Mouse (Mus musculus): Measurements from ENCODE around the gene Sept14. TPM values are rescaled to one million over a fixed set of nuclear protein-coding genes. Genes with fewer than 3 reads are reported as not detected.
A peak's percentile ranks its signal among the peaks of the same experiment; 100 is the strongest.
"Not testable (repeated sequence)": the region's sequence is repeated elsewhere in the genome, so short reads cannot be mapped to it uniquely, and the experiment has no call there.

Sept14 gene
- polyA plus RNA-seq, 1 experiment from 2014 or later, result not detected

DNA sequence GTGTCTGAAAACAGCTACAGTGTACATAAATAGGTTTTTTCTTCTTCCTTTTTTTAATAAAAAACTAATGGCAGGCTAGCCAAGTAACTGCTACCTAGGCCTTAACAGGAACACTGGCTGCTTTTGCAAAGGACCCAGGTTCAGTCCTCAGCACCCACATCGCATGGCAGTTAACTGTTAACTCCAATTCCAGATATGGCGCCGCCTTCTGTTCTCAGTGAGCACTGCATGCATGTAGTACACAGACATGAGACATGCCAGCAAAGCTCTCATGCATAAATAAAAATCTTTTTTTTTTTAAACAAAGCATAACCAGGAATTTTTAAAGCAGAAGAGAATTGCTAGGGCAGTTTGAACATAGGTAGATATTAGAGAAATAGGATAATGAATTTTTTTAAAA is 11.9 kb upstream of the Sept14 start:
- Histone ChIP-seq H3K27ac (no peak overlapping the region), H3K36me3 (peaks cover 37% of the 10 kb centered on the region), H3K9me3 (no peaks in the 10 kb centered on the region), H3K4me3 (replicated peaks) (no peak overlapping the region), H3K27me3 (no peaks in the 10 kb centered on the region), H3K9ac (replicated peaks) (no peak overlapping the region), H3K4me1 (replicated peaks) (peaks cover 10% of the 10 kb centered on the region), H3K4me2 (replicated peaks) (no peak overlapping the region)
- WGBS, result 88% methylated on average over 3 of the region's 3 CpGs
- ATAC-seq, result no peak

DNA sequence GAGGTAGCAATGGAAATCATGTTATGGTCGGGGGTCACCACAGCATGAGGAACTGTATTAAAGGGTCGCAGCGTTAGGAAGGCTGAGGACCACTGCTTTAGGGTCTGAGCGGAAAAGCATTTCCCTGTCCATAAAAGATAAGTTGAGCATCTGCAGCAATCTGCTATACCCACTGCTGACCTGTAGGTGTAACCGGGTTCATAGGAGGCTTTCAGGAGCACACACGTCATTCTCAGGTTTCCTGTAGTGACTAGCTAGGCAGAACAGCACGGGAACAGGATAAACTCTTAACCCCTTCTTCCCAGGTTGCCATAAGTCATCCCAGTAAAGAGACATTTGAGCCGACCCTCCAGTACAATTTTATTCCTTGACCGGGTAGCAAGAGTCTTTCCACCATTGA is 8.7 kb upstream of the Sept14 start:
- WGBS, result 88% methylated on average over 9 of the region's 9 CpGs
- H3K9ac ChIP-seq (replicated peaks), result no peak overlapping the region
- H3K9me3 ChIP-seq, result no peaks in the 10 kb centered on the region
- no peak overlapping the region for H3K27ac ChIP-seq
- H3K27me3 ChIP-seq, result no peaks in the 10 kb centered on the region
- peaks cover 37% of the 10 kb centered on the region for H3K36me3 ChIP-seq
- ATAC-seq, result no peak
- H3K4me1 ChIP-seq (replicated peaks), result peaks cover 10% of the 10 kb centered on the region
- H3K4me3 ChIP-seq (replicated peaks), result no peak overlapping the region
- no peak overlapping the region for H3K4me2 ChIP-seq (replicated peaks)

DNA sequence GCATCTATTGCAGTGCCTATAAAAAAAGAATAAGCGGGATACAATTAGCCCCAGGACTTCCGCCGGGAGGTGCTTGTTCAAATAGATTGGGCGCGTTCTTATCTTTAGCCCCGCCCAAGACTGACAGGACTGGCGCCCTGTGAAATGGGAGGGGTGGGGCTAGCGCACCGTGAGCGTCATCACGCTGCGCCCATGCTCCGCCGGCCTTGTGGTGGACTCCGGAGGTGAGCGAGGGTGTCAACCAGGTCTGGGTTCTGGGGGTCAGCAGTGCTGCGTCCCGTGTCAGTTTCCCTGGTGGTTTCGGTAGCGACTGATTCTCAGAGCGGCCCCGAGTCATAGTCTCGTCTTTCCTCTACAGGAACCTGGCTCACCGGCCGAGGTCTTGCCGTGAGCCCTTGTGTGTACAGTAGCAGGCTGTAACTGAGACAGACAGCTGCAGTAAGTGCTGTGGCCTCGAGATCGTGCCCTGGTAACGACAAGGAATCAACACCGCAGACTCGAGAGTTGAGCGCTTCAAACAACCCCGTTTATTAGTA is 7.1 kb upstream of the Sept14 start, which contains the start of gene Mrps17:
Gene Mrps17 (plus strand): TSS at position 172 of the 536 bp plus-strand sequence.
- WGBS, result under 1% methylated on average over 33 of the region's 33 CpGs
- peak; percentile 98 for ATAC-seq
- Histone ChIP-seq H3K36me3 (peaks cover 37% of the 10 kb centered on the region), H3K4me2 (replicated peaks) (peak within 1 kb of the TSS; percentile 64), H3K27ac (peak within 1 kb of the TSS; percentile 40; the same call in 1 of the 2 replicates), H3K4me3 (replicated peaks) (peak within 1 kb of the TSS; percentile 76), H3K4me1 (replicated peaks) (peaks cover 10% of the 10 kb centered on the region), H3K9ac (replicated peaks) (peak within 1 kb of the TSS; percentile 76), H3K9me3 (no peaks in the 10 kb centered on the region), H3K27me3 (no peaks in the 10 kb centered on the region)

DNA sequence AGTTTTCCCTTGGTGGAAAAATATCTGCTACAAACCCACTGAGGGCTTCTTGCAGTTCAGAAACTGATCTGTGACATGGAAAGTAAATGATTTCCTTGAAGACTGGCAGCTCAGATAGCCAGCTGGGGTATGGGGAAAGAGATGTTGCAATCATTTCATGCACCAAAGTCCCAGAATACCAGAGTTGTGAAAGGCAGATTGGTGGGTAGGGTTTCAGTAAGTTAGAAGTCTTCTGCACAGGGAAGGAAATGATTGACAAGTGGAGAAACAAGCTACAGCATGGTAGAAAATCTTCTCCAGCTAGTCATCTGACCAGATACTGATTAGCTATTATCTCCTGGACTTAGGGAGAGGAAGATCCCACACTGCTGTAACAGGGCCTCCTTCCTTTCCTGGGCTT is 4.9 kb downstream of the Sept14 start:
- H3K4me2 ChIP-seq (replicated peaks), result no peak overlapping the region
- H3K9me3 ChIP-seq, result no peaks in the 10 kb centered on the region
- H3K4me1 ChIP-seq (replicated peaks), result no peaks in the 10 kb centered on the region
- H3K27me3 ChIP-seq, result no peaks in the 10 kb centered on the region
- H3K36me3 ChIP-seq, result no peaks in the 10 kb centered on the region
- H3K9ac ChIP-seq (replicated peaks), result no peak overlapping the region
- H3K4me3 ChIP-seq (replicated peaks), result no peak overlapping the region
- no peak overlapping the region for H3K27ac ChIP-seq
- ATAC-seq, result no peak

DNA sequence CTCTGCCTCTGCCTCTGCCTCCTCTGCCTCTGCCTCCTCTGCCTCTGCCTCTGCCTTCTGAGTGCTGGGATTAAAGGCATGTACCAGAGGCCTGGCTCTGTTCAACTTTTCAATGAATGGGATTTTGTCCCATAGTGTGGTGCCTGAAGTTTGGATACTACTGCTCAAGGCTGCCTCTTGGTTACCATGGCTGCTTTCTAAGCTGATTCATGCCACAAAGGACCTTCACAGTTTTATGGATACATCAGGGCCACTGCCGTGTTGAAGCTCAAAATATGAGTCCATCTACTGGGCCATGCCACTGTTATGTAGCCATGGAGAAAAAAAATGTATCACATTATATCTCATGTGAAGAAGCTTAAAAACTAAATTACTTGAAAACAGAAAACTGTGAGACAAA is 6.6 kb downstream of the Sept14 start:
- no peak overlapping the region for H3K9ac ChIP-seq (replicated peaks)
- no peaks in the 10 kb centered on the region for H3K27me3 ChIP-seq
- no peak overlapping the region for H3K27ac ChIP-seq
- no peak overlapping the region for H3K4me2 ChIP-seq (replicated peaks)
- ATAC-seq, result no peak
- no peaks in the 10 kb centered on the region for H3K36me3 ChIP-seq
- H3K9me3 ChIP-seq, result no peaks in the 10 kb centered on the region
- WGBS, result 79% methylated on average over 1 of the region's 1 CpGs
- H3K4me1 ChIP-seq (replicated peaks), result no peaks in the 10 kb centered on the region
- no peak overlapping the region for H3K4me3 ChIP-seq (replicated peaks)

DNA sequence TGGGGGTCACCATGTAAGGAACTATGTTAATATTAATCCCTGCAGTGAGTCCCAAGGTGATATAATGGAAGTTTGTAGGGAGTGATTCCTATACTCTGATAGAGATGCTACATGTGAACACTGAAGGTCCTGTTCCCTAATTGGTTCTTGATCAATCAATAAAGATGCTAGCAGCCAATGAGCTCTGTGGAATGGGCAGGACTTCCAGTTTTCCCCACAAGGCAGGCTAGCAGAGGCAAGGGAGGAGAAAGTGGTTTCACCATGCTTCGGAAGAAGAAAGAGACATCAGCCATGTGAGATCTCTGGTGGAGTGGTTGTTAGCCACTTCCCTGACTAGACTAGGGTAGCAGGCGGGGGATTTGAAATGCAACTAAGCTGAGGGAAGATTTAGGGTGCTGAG is 7.8 kb downstream of the Sept14 start:
- no peak overlapping the region for H3K4me2 ChIP-seq (replicated peaks)
- WGBS, result 34% methylated on average over 2 of the region's 2 CpGs

DNA sequence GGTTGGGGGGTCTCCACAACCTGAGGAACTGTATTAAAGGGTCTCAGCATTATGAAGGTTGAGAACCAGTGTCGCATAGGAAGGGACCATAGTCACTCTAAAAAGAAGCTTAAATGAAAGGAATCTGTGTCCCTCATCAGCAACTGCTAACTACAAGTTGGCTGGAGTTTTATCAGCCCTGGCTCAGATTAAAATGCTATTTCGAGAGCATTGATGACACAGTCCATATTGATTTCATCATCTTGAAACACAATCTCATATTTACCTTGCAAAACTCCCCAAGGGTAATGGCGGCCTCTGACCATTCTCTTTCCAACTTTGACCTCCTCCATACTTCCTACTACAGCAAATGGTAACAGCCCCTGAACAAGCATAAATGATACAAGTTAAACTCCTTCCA is 17.8 kb downstream of the Sept14 start:
- no peak overlapping the region for H3K9ac ChIP-seq (replicated peaks)
- ATAC-seq, result no peak
- H3K36me3 ChIP-seq, result no peaks in the 10 kb centered on the region
- no peaks in the 10 kb centered on the region for H3K9me3 ChIP-seq
- no peaks in the 10 kb centered on the region for H3K27me3 ChIP-seq
- no peak overlapping the region for H3K27ac ChIP-seq
- no peak overlapping the region for H3K4me2 ChIP-seq (replicated peaks)
- H3K4me1 ChIP-seq (replicated peaks), result no peaks in the 10 kb centered on the region
- H3K4me3 ChIP-seq (replicated peaks), result no peak overlapping the region
- WGBS, result 85% methylated on average over 3 of the region's 3 CpGs

More for the DNA sequence above, 7.8 kb downstream of the Sept14 start:
- Histone ChIP-seq H3K27ac (no peak overlapping the region), H3K27me3 (no peaks in the 10 kb centered on the region), H3K9ac (replicated peaks) (no peak overlapping the region), H3K9me3 (no peaks in the 10 kb centered on the region), H3K4me1 (replicated peaks) (no peaks in the 10 kb centered on the region), H3K36me3 (no peaks in the 10 kb centered on the region), H3K4me3 (replicated peaks) (no peak overlapping the region)
- ATAC-seq, result no peak

DNA sequence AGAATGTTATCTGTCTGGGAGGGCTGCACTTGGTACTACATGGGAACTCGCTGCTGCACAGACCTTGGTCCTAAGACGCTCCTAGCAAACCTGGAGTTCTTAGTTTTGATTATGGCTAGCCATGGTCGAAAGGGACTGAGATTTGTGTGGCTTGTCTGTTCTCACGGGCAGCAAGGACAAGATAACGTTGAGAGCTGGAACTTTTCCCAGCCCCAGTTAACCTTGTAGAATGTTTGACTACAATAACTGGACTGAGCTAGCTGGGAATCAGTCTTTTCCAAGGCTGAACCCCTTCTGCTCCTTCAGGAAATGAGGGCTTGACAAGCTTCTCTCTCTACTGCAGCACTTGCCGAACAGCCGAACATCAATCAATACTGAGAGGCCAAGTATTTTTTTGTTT is 20.7 kb downstream of the Sept14 start:
- Histone ChIP-seq H3K4me1 (replicated peaks) (no peaks in the 10 kb centered on the region), H3K36me3 (no peaks in the 10 kb centered on the region), H3K9me3 (no peaks in the 10 kb centered on the region), H3K4me3 (replicated peaks) (no peak overlapping the region), H3K27ac (no peak overlapping the region), H3K4me2 (replicated peaks) (no peak overlapping the region), H3K9ac (replicated peaks) (no peak overlapping the region), H3K27me3 (no peaks in the 10 kb centered on the region)
- no peak for ATAC-seq
- 89% methylated on average over 7 of the region's 7 CpGs for WGBS

DNA sequence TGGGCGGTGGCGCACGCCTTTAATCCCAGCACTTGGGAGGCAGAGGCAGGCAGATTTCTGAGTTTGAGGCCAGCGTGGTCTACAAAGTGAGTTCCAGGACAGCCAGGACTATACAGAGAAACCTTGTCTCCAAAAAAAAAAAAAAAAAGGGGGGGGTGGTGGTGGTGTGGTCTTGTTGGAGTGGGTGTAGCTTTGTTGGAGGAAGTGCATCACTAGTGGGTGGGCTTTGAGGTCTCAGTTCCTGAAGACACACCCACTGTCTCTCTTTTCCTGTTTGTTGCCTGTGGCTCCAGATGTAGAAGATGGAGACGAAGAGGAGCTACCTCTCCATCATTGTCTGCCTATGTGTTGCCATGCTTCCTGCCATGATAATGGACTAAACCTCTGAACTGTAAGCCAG is 23.2 kb downstream of the Sept14 start:
- H3K4me1 ChIP-seq (replicated peaks); H3K27ac ChIP-seq; H3K36me3 ChIP-seq; H3K9ac ChIP-seq (replicated peaks); H3K9me3 ChIP-seq; H3K4me2 ChIP-seq (replicated peaks); ATAC-seq; H3K4me3 ChIP-seq (replicated peaks); H3K27me3 ChIP-seq: not testable (repeated sequence)
- WGBS, result 92% methylated on average over 5 of the region's 5 CpGs

DNA sequence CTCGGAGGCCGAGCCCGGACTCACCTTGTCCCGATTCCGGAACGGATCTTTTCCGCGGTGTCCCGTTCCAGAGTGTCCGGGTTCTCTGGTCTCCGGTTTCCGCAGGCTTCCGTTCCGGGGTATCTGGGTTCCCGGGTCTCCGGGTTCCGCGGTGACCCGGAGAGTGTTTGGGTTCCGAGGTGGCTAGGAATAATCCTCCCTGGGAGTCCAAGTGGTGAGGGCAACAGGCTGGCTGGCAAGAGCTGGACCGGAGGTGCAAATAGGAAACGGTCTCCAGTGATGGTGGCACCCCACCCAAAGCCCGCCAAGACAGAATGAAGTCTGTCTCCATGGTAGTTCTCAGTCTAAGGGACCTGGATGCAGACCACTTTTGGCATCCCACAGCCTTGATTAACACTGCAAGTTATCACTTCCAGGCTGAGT is 38.3 kb downstream of the Sept14 start, which contains the start of gene Zfp11:
Gene Zfp11 (minus strand): TSS at position 64 of the 423 bp plus-strand sequence.
- H3K27me3 ChIP-seq, result no peaks in the 10 kb centered on the region
- peak within 1 kb of the TSS; percentile 71 for H3K4me2 ChIP-seq (replicated peaks)
- 1% methylated on average over 23 of the region's 23 CpGs for WGBS
- H3K9me3 ChIP-seq, result peaks cover 9% of the 10 kb centered on the region; the same call in 1 of the 2 replicates
- no peaks in the 10 kb centered on the region for H3K36me3 ChIP-seq
- peak within 1 kb of the TSS; percentile 73 for H3K4me3 ChIP-seq (replicated peaks)
- peak within 1 kb of the TSS; percentile 85 for H3K9ac ChIP-seq (replicated peaks)
- H3K27ac ChIP-seq, result peak within 1 kb of the TSS; percentile 22; the same call in 1 of the 2 replicates
- ATAC-seq, result peak; percentile 84
- H3K4me1 ChIP-seq (replicated peaks), result peaks cover 14% of the 10 kb centered on the region

DNA sequence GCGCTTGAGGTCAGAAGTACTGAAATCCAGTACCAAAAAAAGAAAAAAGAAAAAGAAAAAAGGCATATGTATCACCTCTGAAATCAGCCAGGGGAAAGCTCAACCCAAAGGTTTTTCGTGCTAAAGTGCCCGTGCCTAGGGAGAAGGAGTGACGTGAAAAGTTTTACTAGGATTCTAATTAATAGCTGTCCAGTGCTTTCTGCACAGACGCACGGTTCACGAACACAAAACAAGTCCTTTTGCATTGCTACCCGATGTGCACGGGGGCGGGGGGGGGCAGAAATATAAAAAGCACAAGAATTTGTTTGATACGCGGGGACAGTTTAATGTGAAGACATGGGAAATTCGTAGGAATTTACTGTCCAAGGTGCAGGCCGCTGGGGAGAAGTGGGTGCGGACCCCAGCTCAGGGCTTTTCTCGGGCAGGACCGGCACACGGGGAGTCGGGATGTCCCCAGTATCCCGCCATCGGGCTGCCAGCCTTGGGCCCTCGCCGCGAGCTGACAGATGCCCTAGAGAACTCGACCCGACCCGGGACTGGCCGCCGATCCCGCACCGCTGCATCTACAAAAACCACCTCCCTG is 38.8 kb downstream of the Sept14 start:
- ATAC-seq, result peak; percentile 11; the same call in 1 of the 2 replicates
- Histone ChIP-seq H3K9me3 (peaks cover 9% of the 10 kb centered on the region; the same call in 1 of the 2 replicates), H3K27me3 (no peaks in the 10 kb centered on the region), H3K9ac (replicated peaks) (peak overlapping the region; percentile 85), H3K4me3 (replicated peaks) (peak overlapping the region; percentile 73), H3K36me3 (no peaks in the 10 kb centered on the region), H3K4me1 (replicated peaks) (peaks cover 14% of the 10 kb centered on the region), H3K4me2 (replicated peaks) (peak overlapping the region; percentile 71), H3K27ac (peak overlapping the region; percentile 22; the same call in 1 of the 2 replicates)
- 1% methylated on average over 31 of the region's 31 CpGs for WGBS

DNA sequence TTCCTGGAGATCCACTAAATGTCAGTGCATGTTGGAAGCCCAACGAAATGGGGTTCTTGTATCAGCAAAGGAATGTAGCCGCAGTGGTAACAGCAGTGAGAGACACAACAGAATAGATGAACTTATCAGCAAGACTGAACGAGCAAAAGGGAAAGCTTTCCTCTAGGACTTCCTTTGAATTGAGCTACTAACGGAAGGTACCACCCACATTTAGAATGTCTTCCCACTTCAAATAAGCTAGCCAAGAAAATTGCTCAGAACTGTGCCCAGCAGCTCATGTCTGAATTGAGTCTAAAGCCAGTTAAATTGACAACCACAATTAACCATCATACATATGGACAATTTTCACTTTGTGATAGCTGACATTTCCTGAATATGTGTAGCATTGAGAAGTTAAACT is 40.5 kb downstream of the Sept14 start:
- 93% methylated on average over 4 of the region's 4 CpGs for WGBS
- Histone ChIP-seq H3K9me3 (no peaks in the 10 kb centered on the region), H3K4me1 (replicated peaks) (peaks cover 14% of the 10 kb centered on the region), H3K27me3 (no peaks in the 10 kb centered on the region), H3K9ac (replicated peaks) (no peak overlapping the region), H3K27ac (no peak overlapping the region), H3K36me3 (no peaks in the 10 kb centered on the region), H3K4me3 (replicated peaks) (no peak overlapping the region), H3K4me2 (replicated peaks) (no peak overlapping the region)
- no peak for ATAC-seq

Data from midbrain, embryonic 13.5 days (tissue).